Mouse (Mus musculus): ENCODE results near the gene Spata13.

DNA sequence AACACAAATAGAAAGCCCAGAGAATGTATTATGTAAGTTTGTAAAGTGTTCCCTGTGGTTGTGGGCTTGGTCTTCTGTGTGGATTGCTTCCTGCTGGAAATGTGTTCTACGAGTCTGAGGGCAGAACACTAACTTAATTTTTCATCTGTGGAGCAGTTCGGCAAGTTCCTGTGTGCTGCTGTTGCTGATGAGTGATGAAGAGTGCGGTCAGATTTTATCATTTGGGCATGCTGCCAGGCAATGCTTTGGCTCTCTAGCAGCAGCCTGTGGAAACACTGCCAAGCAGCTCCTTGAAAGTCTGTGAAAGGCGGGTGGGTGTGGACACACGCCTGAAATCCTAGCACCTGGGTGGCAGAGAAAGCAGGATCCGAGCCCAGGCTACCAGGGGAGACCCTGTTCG lies 41.0 kb upstream of the Spata13 start:
- TF ChIP-seq CTCF (IDR thresholded peaks at IDR 0.05; ENCODE audit: low read depth) (no peak), EP300 (IDR thresholded peaks at IDR 0.05; ENCODE audit: low read depth) (no peak)
